Mouse (Mus musculus) stomach, postnatal 0 days (tissue): Measurements from ENCODE around the gene Bmp6. TPM values are rescaled to one million over a fixed set of nuclear protein-coding genes. Genes with fewer than 3 reads are reported as not detected.
A peak's percentile ranks its signal among the peaks of the same experiment; 100 is the strongest.

Source experiments
- ATAC-seq: fragments of 200-750 bp; cut with Nextera tagmentation; 2 replicates; pipeline ENCODE4 v1.8.0; 2017; ENCODE audit not compliant: low FRiP score, low TSS enrichment
- DNase-seq: peaks from one replicate; pipeline ENCODE4 v3.0.0-alpha.2; 2016; ENCODE audit warnings: low spot score
- H3K27ac ChIP-seq: fragments of 300-500 bp; sonication (generic); replicated peaks from 2 replicates; pipeline ENCODE4 v1.5.1; 2014; ENCODE audit warnings: mild to moderate bottlenecking, control low read depth
- H3K27me3 ChIP-seq: fragments of 300-500 bp; sonication (generic); 2 replicates; pipeline ENCODE4 v1.6.1; 2014; ENCODE audit warnings: low read length; ENCODE audit not compliant: control insufficient read depth, insufficient read depth
- H3K36me3 ChIP-seq: fragments of 300-500 bp; sonication (generic); 2 replicates; pipeline ENCODE4 v1.6.1; 2014; ENCODE audit warnings: low read length, mixed read lengths; ENCODE audit not compliant: control insufficient read depth, insufficient read depth
- H3K4me1 ChIP-seq: fragments of 300-500 bp; sonication (generic); replicated peaks from 2 replicates; pipeline ENCODE4 v1.6.1; 2014; ENCODE audit warnings: antibody characterized with exemption; ENCODE audit not compliant: control insufficient read depth, insufficient read depth
- H3K4me2 ChIP-seq: fragments of 300-500 bp; sonication (generic); replicated peaks from 2 replicates; pipeline ENCODE4 v1.6.1; 2014; ENCODE audit warnings: low read depth, mild to moderate bottlenecking, control low read depth, moderate library complexity
- H3K4me3 ChIP-seq: fragments of 300-500 bp; sonication (generic); 2 replicates; pipeline ENCODE4 v1.5.1; 2014; ENCODE audit warnings: low read depth, low read length, control low read depth
- H3K9ac ChIP-seq: fragments of 300-500 bp; sonication (generic); 2 replicates; pipeline ENCODE4 v1.6.1; 2014; ENCODE audit warnings: mild to moderate bottlenecking, low read length, control low read depth, mixed read lengths
- H3K9me3 ChIP-seq: fragments of 300-500 bp; sonication (generic); 2 replicates; pipeline ENCODE4 v1.6.1; 2016; ENCODE audit warnings: low read length; ENCODE audit not compliant: control insufficient read depth
- CTCF ChIP-seq: IDR thresholded peaks from 2 replicates; pipeline ENCODE4 v1.5.1; 2016; ENCODE audit warnings: antibody characterized with exemption, low read depth, mild to moderate bottlenecking, moderate library complexity
- EP300 ChIP-seq: optimal IDR thresholded peaks from 2 replicates; pipeline ENCODE3; 2016; ENCODE audit warnings: antibody characterized with exemption
- WGBS: fragments of 180-500 bp; shearing (Covaris S2); extraction: QIAGEN DNeasy Blood & Tissue Kit; methylation state at CpG from one replicate; pipeline ENCODE4 v1.1.7; 2014; 5-methylcytosine and 5-hydroxymethylcytosine counted together
- polyA plus RNA-seq: library from polyadenylated mRNA; unstranded; fragments of >200 nt; fragmentation: Nextera tagmentation; extraction: Ambion mirVana; gene quantifications from 2 replicates; pipeline ENCODE4 v1.2.1, GENCODE M21; 2015

The Bmp6 gene
- polyA plus RNA-seq, 1 experiment from 2014 or later = 1.6 TPM

DNA sequence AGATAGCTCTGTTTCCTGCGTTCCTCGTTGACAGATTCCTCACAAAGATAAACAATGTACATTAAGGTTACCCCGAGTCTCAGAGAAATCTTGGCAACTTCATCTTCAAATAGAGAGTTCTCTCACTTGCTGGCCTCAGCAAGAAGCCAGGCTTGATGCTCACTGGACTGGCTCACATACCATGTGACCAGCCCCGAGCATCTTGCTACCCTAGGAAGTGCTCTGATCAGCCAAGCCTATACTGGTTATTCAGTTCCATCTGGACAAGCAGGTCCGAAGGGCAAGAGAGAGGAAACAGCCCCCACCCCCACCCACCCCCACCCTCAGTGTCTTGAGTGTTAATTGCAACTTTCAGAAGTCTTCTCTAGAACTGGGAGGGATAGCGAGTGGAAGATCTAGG lies 141.9 kb downstream of the Bmp6 start:
- no peak for DNase-seq
- H3K36me3 ChIP-seq = no peaks in the 10 kb centered on the region
- TF ChIP-seq CTCF (no peak), EP300 (no peak)
- WGBS = 57% methylated on average over 6 of the region's 6 CpGs
- H3K4me1 ChIP-seq = no peaks in the 10 kb centered on the region
- H3K4me2 ChIP-seq = no peak overlapping the region
- no peak overlapping the region for H3K4me3 ChIP-seq
- H3K9ac ChIP-seq = no peak overlapping the region
- no peak overlapping the region for H3K27ac ChIP-seq
- no peak for ATAC-seq
- H3K27me3 ChIP-seq = no peaks in the 10 kb centered on the region
- H3K9me3 ChIP-seq = no peaks in the 10 kb centered on the region

- Histone ChIP-seq H3K27me3 (no peaks in the 10 kb centered on the region), H3K27ac (no peak overlapping the region), H3K9ac (no peak overlapping the region), H3K36me3 (peaks cover 9% of the 10 kb centered on the region; the same call in 1 of the 2 replicates), H3K4me3 (no peak overlapping the region), H3K4me2 (no peak overlapping the region), H3K4me1 (no peaks in the 10 kb centered on the region), H3K9me3 (no peaks in the 10 kb centered on the region; the same call in 1 of the 2 replicates)
- no peak for ATAC-seq
- no peak for DNase-seq
- TF ChIP-seq CTCF (no peak), EP300 (no peak)
- 23% methylated on average over 3 of the region's 3 CpGs for whole genome bisulfite sequencing
These were observed 151.8 kb downstream of the Bmp6 start for GRCm38 (mm10) chr13:38496715-38497114.

- Histone ChIP-seq H3K4me2 (no peak overlapping the region), H3K9ac (no peak overlapping the region), H3K27me3 (no peaks in the 10 kb centered on the region), H3K36me3 (peaks cover 35% of the 10 kb centered on the region), H3K4me1 (no peaks in the 10 kb centered on the region), H3K9me3 (no peaks in the 10 kb centered on the region), H3K4me3 (no peak overlapping the region), H3K27ac (no peak overlapping the region)
- TF ChIP-seq CTCF = no peak
- TF ChIP-seq EP300 = no peak
- ATAC-seq (no peak), DNase-seq (no peak)
- WGBS = 81% methylated on average over 12 of the region's 12 CpGs
These were observed 156.4 kb downstream of the Bmp6 start for GRCm38 (mm10) chr13:38501314-38501713.

GRCm38 (mm10) chr13:38503137-38503849 lies 158.4 kb downstream of the Bmp6 start:
- no peak overlapping the region for H3K9ac ChIP-seq
- peak; percentile 45; the same call in 1 of the 2 replicates for ATAC-seq
- TF ChIP-seq EP300 = no peak
- no peak for TF ChIP-seq CTCF
- no peaks in the 10 kb centered on the region for H3K9me3 ChIP-seq
- H3K27ac ChIP-seq = no peak overlapping the region
- no peak overlapping the region for H3K4me3 ChIP-seq
- no peak overlapping the region for H3K4me2 ChIP-seq
- DNase-seq = no peak
- WGBS = 81% methylated on average over 14 of the region's 14 CpGs
- no peaks in the 10 kb centered on the region for H3K4me1 ChIP-seq
- H3K36me3 ChIP-seq = peaks cover 45% of the 10 kb centered on the region
- H3K27me3 ChIP-seq = no peaks in the 10 kb centered on the region

DNA sequence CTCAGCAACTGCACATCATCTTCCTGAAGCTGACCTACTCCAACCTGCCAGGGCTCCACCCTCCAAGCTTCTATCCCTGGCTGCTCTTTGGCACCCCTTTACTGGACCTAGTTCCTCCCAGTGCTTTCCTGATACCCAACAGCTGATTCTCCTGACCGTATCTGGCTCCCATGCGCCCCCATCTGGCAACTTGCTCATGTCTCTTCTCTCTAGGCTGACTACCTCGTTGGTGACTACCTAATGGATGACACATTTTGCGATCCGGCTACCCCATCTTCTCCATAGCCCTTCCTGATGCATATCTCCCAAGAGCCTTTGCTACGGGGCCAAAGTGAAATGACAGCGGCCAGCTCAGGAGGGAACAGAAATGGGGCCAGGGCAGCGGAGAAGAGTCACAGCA lies 161.4 kb downstream of the Bmp6 start:
- Histone ChIP-seq H3K27me3 (no peaks in the 10 kb centered on the region), H3K4me2 (no peak overlapping the region)

GRCm38 (mm10) chr13:38506936-38507335 lies 162.0 kb downstream of the Bmp6 start:
- DNase-seq (no peak), ATAC-seq (no peak)
- Histone ChIP-seq H3K27me3 (no peaks in the 10 kb centered on the region), H3K9ac (no peak overlapping the region), H3K4me1 (no peaks in the 10 kb centered on the region), H3K4me2 (no peak overlapping the region), H3K9me3 (no peaks in the 10 kb centered on the region), H3K36me3 (peaks cover 46% of the 10 kb centered on the region), H3K4me3 (no peak overlapping the region), H3K27ac (no peak overlapping the region)
- TF ChIP-seq EP300 = no peak
- TF ChIP-seq CTCF = no peak
- WGBS = 92% methylated on average over 10 of the region's 10 CpGs

More for the DNA sequence above, 161.4 kb downstream of the Bmp6 start:
- Histone ChIP-seq H3K4me1 (no peaks in the 10 kb centered on the region), H3K9ac (no peak overlapping the region), H3K36me3 (peaks cover 48% of the 10 kb centered on the region), H3K27ac (no peak overlapping the region), H3K4me3 (no peak overlapping the region), H3K9me3 (no peaks in the 10 kb centered on the region)
- TF ChIP-seq CTCF (peak; percentile 67), EP300 (no peak)
- 79% methylated on average over 8 of the region's 8 CpGs for WGBS
- ATAC-seq = no peak
- peak; percentile 49 for DNase-seq
